Mouse (Mus musculus): ENCODE data around the gene Dmrta2. TPM values are rescaled to one million over a fixed set of nuclear protein-coding genes. Genes with fewer than 3 reads are reported as not detected.

Dmrta2 gene
- total and polyA plus RNA-seq, 3 experiments, result 0.11 to 0.40 TPM; not detected in 1

DNA sequence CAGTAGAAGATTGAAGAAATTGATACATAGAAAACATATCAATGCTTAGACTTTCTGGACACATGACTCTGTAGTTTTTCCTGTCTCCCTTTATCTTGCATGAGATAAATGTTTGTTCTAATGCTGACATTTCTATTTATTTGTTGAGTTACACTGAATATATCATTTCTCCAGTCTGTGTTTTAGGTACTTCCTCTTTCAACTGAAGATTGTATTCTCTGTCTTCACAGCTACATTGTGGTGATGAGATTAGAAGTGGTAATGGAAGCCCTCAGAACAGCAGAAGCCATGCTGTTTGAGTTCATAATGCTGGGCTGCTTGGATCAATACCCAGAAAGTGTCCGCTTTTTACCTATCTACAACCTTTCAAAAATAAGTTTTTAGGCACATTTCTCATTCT is 32.3 kb upstream of the Dmrta2 start:
- peaks cover 41% of the 10 kb centered on the region for H3K36me3 ChIP-seq (replicated peaks)
- TF ChIP-seq TAL1 (conservative IDR thresholded peaks at IDR 0.05; ENCODE audit: low read depth, low read length) (no peak), GATA2 (IDR thresholded peaks at IDR 0.05; ENCODE audit: borderline replicate concordance, low read depth, low read length) (no peak), GATA1 (IDR thresholded peaks at IDR 0.05; ENCODE audit: borderline replicate concordance, low read length) (no peak), CTCF (IDR thresholded peaks at IDR 0.05; ENCODE audit: low read depth, low read length) (no peak), POLR2AphosphoS5 (IDR thresholded peaks at IDR 0.05; ENCODE audit: insufficient replicate concordance, low read depth, low read length) (no peak)
- no peak for DNase-seq (ENCODE audit: low spot score)
- no peaks in the 10 kb centered on the region for H3K27me3 ChIP-seq (ENCODE audit: insufficient read depth, low read length)
- peaks cover 4% of the 10 kb centered on the region for H3K4me1 ChIP-seq (ENCODE audit: insufficient read depth, low read depth, low read length)
- no peak overlapping the region for H3K4me3 ChIP-seq (ENCODE audit: low read depth, low read length)
- H3K9me3 ChIP-seq (replicated peaks), result no peaks in the 10 kb centered on the region
- no peak for ATAC-seq (ENCODE audit: extremely low read depth, insufficient number of reproducible peaks, low FRiP score, poor library complexity, severe bottlenecking)

DNA sequence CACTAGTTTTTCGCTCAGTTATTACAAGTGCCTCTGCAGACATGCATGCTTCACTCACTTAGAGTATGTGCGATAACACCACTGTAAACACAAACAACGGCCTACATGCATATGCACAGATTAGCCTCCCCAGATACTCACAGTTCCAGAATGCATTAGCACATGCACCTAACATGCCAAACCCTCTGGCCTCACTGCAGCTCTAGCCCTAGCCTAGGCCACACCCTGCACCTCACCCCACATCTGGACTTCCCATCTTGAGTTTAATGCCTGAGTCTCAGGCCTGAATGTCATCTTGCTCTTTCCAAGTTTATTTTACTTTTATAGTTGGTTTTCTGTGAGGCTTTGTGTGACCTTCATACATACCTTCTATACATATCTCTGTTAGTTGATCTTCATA is 28.5 kb upstream of the Dmrta2 start:
- ATAC-seq (ENCODE audit: extremely low read depth, insufficient number of reproducible peaks, low FRiP score, poor library complexity, severe bottlenecking), result 0 out of 2 replicates have a peak, but pooled peaks have one; percentile 49
- DNase-seq (ENCODE audit: low spot score), result no peak
- H3K4me3 ChIP-seq (ENCODE audit: low read depth, low read length), result no peak overlapping the region
- TF ChIP-seq CTCF (IDR thresholded peaks at IDR 0.05; ENCODE audit: low read depth, low read length) (no peak), GATA1 (IDR thresholded peaks at IDR 0.05; ENCODE audit: borderline replicate concordance, low read length) (no peak), TAL1 (conservative IDR thresholded peaks at IDR 0.05; ENCODE audit: low read depth, low read length) (no peak), POLR2AphosphoS5 (IDR thresholded peaks at IDR 0.05; ENCODE audit: insufficient replicate concordance, low read depth, low read length) (no peak), GATA2 (IDR thresholded peaks at IDR 0.05; ENCODE audit: borderline replicate concordance, low read depth, low read length) (no peak)
- H3K36me3 ChIP-seq (replicated peaks), result peaks cover 47% of the 10 kb centered on the region
- no peaks in the 10 kb centered on the region for H3K27me3 ChIP-seq (ENCODE audit: insufficient read depth, low read length)
- no peaks in the 10 kb centered on the region for H3K9me3 ChIP-seq (replicated peaks)
- peaks cover 4% of the 10 kb centered on the region for H3K4me1 ChIP-seq (ENCODE audit: insufficient read depth, low read depth, low read length)

GRCm38 (mm10) chr4:109953509-109953908 is 24.3 kb upstream of the Dmrta2 start:
- H3K4me1 ChIP-seq (ENCODE audit: insufficient read depth, low read depth, low read length), result peaks cover 4% of the 10 kb centered on the region
- TF ChIP-seq GATA1 (IDR thresholded peaks at IDR 0.05; ENCODE audit: borderline replicate concordance, low read length), result no peak
- no peak for TF ChIP-seq POLR2AphosphoS5 (IDR thresholded peaks at IDR 0.05; ENCODE audit: insufficient replicate concordance, low read depth, low read length)
- no peak for TF ChIP-seq GATA2 (IDR thresholded peaks at IDR 0.05; ENCODE audit: borderline replicate concordance, low read depth, low read length)
- no peak for TF ChIP-seq CTCF (IDR thresholded peaks at IDR 0.05; ENCODE audit: low read depth, low read length)
- no peak for TF ChIP-seq TAL1 (conservative IDR thresholded peaks at IDR 0.05; ENCODE audit: low read depth, low read length)
- H3K27me3 ChIP-seq (ENCODE audit: insufficient read depth, low read length), result no peaks in the 10 kb centered on the region
- peaks cover 40% of the 10 kb centered on the region for H3K36me3 ChIP-seq (replicated peaks)
- no peaks in the 10 kb centered on the region for H3K9me3 ChIP-seq (replicated peaks)
- no peak for ATAC-seq (ENCODE audit: extremely low read depth, insufficient number of reproducible peaks, low FRiP score, poor library complexity, severe bottlenecking)
- no peak overlapping the region for H3K4me3 ChIP-seq (ENCODE audit: low read depth, low read length)
- no peak for DNase-seq (ENCODE audit: low spot score)

GRCm38 (mm10) chr4:109960201-109960935 is 17.5 kb upstream of the Dmrta2 start:
- Histone ChIP-seq H3K4me3 (ENCODE audit: low read depth, low read length) (no peak overlapping the region), H3K27me3 (ENCODE audit: insufficient read depth, low read length) (no peaks in the 10 kb centered on the region), H3K9me3 (replicated peaks) (no peaks in the 10 kb centered on the region), H3K36me3 (replicated peaks) (peaks cover 66% of the 10 kb centered on the region), H3K4me1 (ENCODE audit: insufficient read depth, low read depth, low read length) (no peaks in the 10 kb centered on the region)
- no peak for TF ChIP-seq GATA1 (IDR thresholded peaks at IDR 0.05; ENCODE audit: borderline replicate concordance, low read length)
- TF ChIP-seq POLR2AphosphoS5 (IDR thresholded peaks at IDR 0.05; ENCODE audit: insufficient replicate concordance, low read depth, low read length), result no peak
- TF ChIP-seq CTCF (IDR thresholded peaks at IDR 0.05; ENCODE audit: low read depth, low read length), result no peak
- no peak for TF ChIP-seq TAL1 (conservative IDR thresholded peaks at IDR 0.05; ENCODE audit: low read depth, low read length)
- no peak for TF ChIP-seq GATA2 (IDR thresholded peaks at IDR 0.05; ENCODE audit: borderline replicate concordance, low read depth, low read length)
- DNase-seq (ENCODE audit: low spot score), result no peak
- no peak for ATAC-seq (ENCODE audit: extremely low read depth, insufficient number of reproducible peaks, low FRiP score, poor library complexity, severe bottlenecking)

GRCm38 (mm10) chr4:109963570-109964279 is 14.1 kb upstream of the Dmrta2 start:
- Histone ChIP-seq H3K4me1 (ENCODE audit: insufficient read depth, low read depth, low read length) (no peaks in the 10 kb centered on the region), H3K36me3 (replicated peaks) (peaks cover 70% of the 10 kb centered on the region), H3K4me3 (ENCODE audit: low read depth, low read length) (no peak overlapping the region), H3K9me3 (replicated peaks) (no peaks in the 10 kb centered on the region), H3K27me3 (ENCODE audit: insufficient read depth, low read length) (no peaks in the 10 kb centered on the region)
- ATAC-seq (ENCODE audit: extremely low read depth, insufficient number of reproducible peaks, low FRiP score, poor library complexity, severe bottlenecking) (no peak), DNase-seq (ENCODE audit: low spot score) (no peak)
- TF ChIP-seq GATA2 (IDR thresholded peaks at IDR 0.05; ENCODE audit: borderline replicate concordance, low read depth, low read length) (no peak), TAL1 (conservative IDR thresholded peaks at IDR 0.05; ENCODE audit: low read depth, low read length) (no peak), CTCF (IDR thresholded peaks at IDR 0.05; ENCODE audit: low read depth, low read length) (no peak), GATA1 (IDR thresholded peaks at IDR 0.05; ENCODE audit: borderline replicate concordance, low read length) (no peak), POLR2AphosphoS5 (IDR thresholded peaks at IDR 0.05; ENCODE audit: insufficient replicate concordance, low read depth, low read length) (no peak)

- no peak overlapping the region for H3K4me3 ChIP-seq (ENCODE audit: low read depth, low read length)
- DNase-seq (ENCODE audit: low spot score) (no peak), ATAC-seq (ENCODE audit: extremely low read depth, insufficient number of reproducible peaks, low FRiP score, poor library complexity, severe bottlenecking) (no peak)
- no peaks in the 10 kb centered on the region for H3K4me1 ChIP-seq (ENCODE audit: insufficient read depth, low read depth, low read length)
- no peak for TF ChIP-seq GATA2 (IDR thresholded peaks at IDR 0.05; ENCODE audit: borderline replicate concordance, low read depth, low read length)
- TF ChIP-seq GATA1 (IDR thresholded peaks at IDR 0.05; ENCODE audit: borderline replicate concordance, low read length), result no peak
- TF ChIP-seq TAL1 (conservative IDR thresholded peaks at IDR 0.05; ENCODE audit: low read depth, low read length), result no peak
- TF ChIP-seq CTCF (IDR thresholded peaks at IDR 0.05; ENCODE audit: low read depth, low read length), result no peak
- no peak for TF ChIP-seq POLR2AphosphoS5 (IDR thresholded peaks at IDR 0.05; ENCODE audit: insufficient replicate concordance, low read depth, low read length)
- peaks cover 4% of the 10 kb centered on the region for H3K9me3 ChIP-seq (replicated peaks)
- H3K27me3 ChIP-seq (ENCODE audit: insufficient read depth, low read length), result no peaks in the 10 kb centered on the region
- peaks cover 32% of the 10 kb centered on the region for H3K36me3 ChIP-seq (replicated peaks)
These were observed 8.3 kb upstream of the Dmrta2 start for GRCm38 (mm10) chr4:109969561-109969960.
